In genomic region chr19:53600549-53601362, GRCm38 (mm10) we compare ENCODE assay signal across 8 mouse cellular contexts. TPM values are rescaled to one million over a fixed set of nuclear protein-coding genes. Genes with fewer than 3 reads are reported as not detected.
DNase-seq lines count a peak whose midpoint lies in the region; ATAC-seq and TF ChIP-seq lines count a peak whose summit lies in the region.

No protein-coding gene starts in this region.

- WGBS in intestine, postnatal 0 days, result under 1% methylated on average over 55 of the region's 82 CpGs
- under 1% methylated on average over 78 of the region's 82 CpGs for WGBS in limb, embryonic 13.5 days
- WGBS in midbrain, embryonic 13.5 days, result under 1% methylated on average over 77 of the region's 82 CpGs
- WGBS in spleen, adult 2 months, result under 1% methylated on average over 74 of the region's 82 CpGs

- DNase-seq in 3T3-L1 (ENCODE audit: low read depth, low spot score), result peak; percentile 42
- peak; percentile 51 to 60 for DNase-seq in adrenal gland, adult 18-20 months (ENCODE audit: low spot score in 2 of 2)
- peak; percentile 65 for DNase-seq in embryo, embryonic 10.5 days (ENCODE audit: low spot score)
- DNase-seq in gastrocnemius, postnatal 14 days, result peak; percentile 60
- DNase-seq in spleen, adult 2 months (ENCODE audit: low read depth in 1 of 2, low spot score in 2 of 2), result peak in 1 of 2 experiments; percentile 51

- no peaks in the 10 kb centered on the region for H3K9me3 ChIP-seq in intestine, postnatal 0 days (ENCODE audit: control insufficient read depth)
- no peaks in the 10 kb centered on the region for H3K9me3 ChIP-seq in limb, embryonic 13.5 days
- H3K9me3 ChIP-seq in midbrain, embryonic 13.5 days, result no peaks in the 10 kb centered on the region

- peaks cover 5% of the 10 kb centered on the region; the same call in 1 of the 2 replicates for H3K4me1 ChIP-seq in intestine, postnatal 0 days (replicated peaks; ENCODE audit: control insufficient read depth, insufficient read depth, low read length)
- peaks cover 18% of the 10 kb centered on the region for H3K4me1 ChIP-seq in limb, embryonic 13.5 days
- peaks cover 23% of the 10 kb centered on the region for H3K4me1 ChIP-seq in midbrain, embryonic 13.5 days (replicated peaks)
- no peaks in the 10 kb centered on the region; the same call in 1 of the 2 replicates for H3K4me1 ChIP-seq in spleen, adult 2 months (ENCODE audit: control insufficient read depth, insufficient read depth, insufficient read length)

- TF ChIP-seq CTCF in intestine, postnatal 0 days (IDR thresholded peaks at IDR 0.05; ENCODE audit: low read depth), result no peak
- no peak for TF ChIP-seq CTCF in spleen, adult 2 months (IDR thresholded peaks at IDR 0.05; ENCODE audit: extremely low read depth, insufficient read depth, insufficient read length, insufficient replicate concordance)

- H3K9ac ChIP-seq in intestine, postnatal 0 days (ENCODE audit: low read depth, low read length), result peak overlapping the region; percentile 96
- H3K9ac ChIP-seq in limb, embryonic 13.5 days, result peak overlapping the region; percentile 98
- H3K9ac ChIP-seq in midbrain, embryonic 13.5 days (replicated peaks), result peak overlapping the region; percentile 85

- TF ChIP-seq POLR2A in spleen, adult 2 months (IDR thresholded peaks at IDR 0.05; ENCODE audit: low read depth, low read length), result no peak

- peak overlapping the region; percentile 91 for H3K27ac ChIP-seq in intestine, postnatal 0 days (ENCODE audit: low read depth, low read length)
- H3K27ac ChIP-seq in limb, embryonic 13.5 days, result peak overlapping the region; percentile 97
- H3K27ac ChIP-seq in midbrain, embryonic 13.5 days, result peak overlapping the region; percentile 98
- H3K27ac ChIP-seq in spleen, adult 2 months (ENCODE audit: insufficient read depth, low read length), result peak overlapping the region; percentile 95

- peak overlapping the region; percentile 96 for H3K4me2 ChIP-seq in intestine, postnatal 0 days (replicated peaks; ENCODE audit: low read depth)
- peak overlapping the region; percentile 88 for H3K4me2 ChIP-seq in limb, embryonic 13.5 days (replicated peaks)
- peak overlapping the region; percentile 91 for H3K4me2 ChIP-seq in midbrain, embryonic 13.5 days (replicated peaks)

- H3K4me3 ChIP-seq in intestine, postnatal 0 days (ENCODE audit: low read depth, low read length), result peak overlapping the region; percentile 98
- H3K4me3 ChIP-seq in limb, embryonic 13.5 days, result peak overlapping the region; percentile 92
- H3K4me3 ChIP-seq in midbrain, embryonic 13.5 days (replicated peaks), result peak overlapping the region; percentile 95
- peak overlapping the region; percentile 100 for H3K4me3 ChIP-seq in spleen, adult 2 months (ENCODE audit: extremely low read depth, insufficient read depth, insufficient read length)

- 0 out of 2 replicates have a peak, but pooled peaks cover 2% of the 10 kb centered on the region for H3K36me3 ChIP-seq in intestine, postnatal 0 days (ENCODE audit: control insufficient read depth, insufficient read depth)
- peaks cover 21% of the 10 kb centered on the region for H3K36me3 ChIP-seq in limb, embryonic 13.5 days
- peaks cover 5% of the 10 kb centered on the region for H3K36me3 ChIP-seq in midbrain, embryonic 13.5 days
- H3K36me3 ChIP-seq in spleen, adult 2 months (ENCODE audit: control insufficient read depth, insufficient read depth, low read length), result peaks cover 3% of the 10 kb centered on the region

- H3K27me3 ChIP-seq in intestine, postnatal 0 days (replicated peaks; ENCODE audit: control insufficient read depth, insufficient read depth, low read length), result no peaks in the 10 kb centered on the region
- H3K27me3 ChIP-seq in limb, embryonic 13.5 days, result no peaks in the 10 kb centered on the region
- H3K27me3 ChIP-seq in midbrain, embryonic 13.5 days, result no peaks in the 10 kb centered on the region
- H3K27me3 ChIP-seq in spleen, adult 2 months (ENCODE audit: control insufficient read depth, insufficient read depth, low read length), result no peaks in the 10 kb centered on the region

- peak; percentile 61 for ATAC-seq in intestine, postnatal 0 days
- peak; percentile 64 for ATAC-seq in limb, embryonic 13.5 days (ENCODE audit: low FRiP score, low read depth)
- peak; percentile 81 for ATAC-seq in midbrain, embryonic 13.5 days

- intact Hi-C loops in gastrocnemius, postnatal 14 days (cut with DNase I; ENCODE audit: low total_unique reads), result loop anchor here (5.0 kb wide), 1 partner anchor 42 kb away; no protein-coding TSS in a partner anchor

RNA-seq across cellular contexts. Expression of gene Smc3, which starts 0.6 kb away (rescaled TPM):
- 10 to 100 TPM; 24.7 to 30.2 TPM for total RNA-seq in adrenal gland, adult 18-20 months (2021)
- 10 to 100 TPM; 15.6 to 17.5 TPM for total RNA-seq in gastrocnemius, postnatal 14 days (2021)
- polyA plus RNA-seq in intestine, postnatal 0 days (2015; fragmentation: Nextera tagmentation; extraction: Ambion mirVana), result 24.4 and 24.9 TPM in 2 replicates
- polyA plus RNA-seq in limb, embryonic 13.5 days (2015; fragmentation: Nextera tagmentation; extraction: Ambion mirVana), result 79.1 and 83.6 TPM in 2 replicates
- 76.0 and 80.0 TPM in 2 replicates for polyA plus RNA-seq in midbrain, embryonic 13.5 days (2015; fragmentation: Nextera tagmentation; extraction: Ambion mirVana)
- 2.9 and 3.6 TPM in 2 replicates for polyA plus RNA-seq in spleen, adult 2 months (2012; rRNA removed)

RNA-seq across cellular contexts. Expression of gene Nutf2-ps1, which starts 11.9 kb away (rescaled TPM):
- total RNA-seq in adrenal gland, adult 18-20 months (2021), result 10 to 100 TPM; 63.0 to 71.1 TPM
- total RNA-seq in gastrocnemius, postnatal 14 days (2021), result 10 to 100 TPM; 74.8 to 76.8 TPM
- polyA plus RNA-seq in intestine, postnatal 0 days (2015; fragmentation: Nextera tagmentation; extraction: Ambion mirVana), result 105 and 125 TPM in 2 replicates
- 373 and 383 TPM in 2 replicates for polyA plus RNA-seq in limb, embryonic 13.5 days (2015; fragmentation: Nextera tagmentation; extraction: Ambion mirVana)
- polyA plus RNA-seq in midbrain, embryonic 13.5 days (2015; fragmentation: Nextera tagmentation; extraction: Ambion mirVana), result 316 and 335 TPM in 2 replicates
- polyA plus RNA-seq in spleen, adult 2 months (2012; rRNA removed), result 63.5 and 68.4 TPM in 2 replicates
